Mouse (Mus musculus): Measurements from ENCODE around the gene Borcs6. TPM values are rescaled to one million over a fixed set of nuclear protein-coding genes. Genes with fewer than 3 reads are reported as not detected.

The Borcs6 gene
- total RNA-seq, 2 experiments from 2014 or later, result 2.9 to 3.1 TPM

Other genes with a start within 250 kb of the Borcs6 start
- 21.6 and 40.7 TPM in 2 replicates for gene Ndel1, start 187.9 kb upstream of the Borcs6 start, total RNA-seq (2015; ENCODE audit: low replicate concordance)
- 60.1 and 74.4 TPM in 2 replicates for gene Ndel1, start 187.9 kb upstream of the Borcs6 start, total RNA-seq (2017; ENCODE audit: low replicate concordance)
- not detected in 2 replicates for gene Rnf222, start 171.2 kb upstream of the Borcs6 start, total RNA-seq (2015; ENCODE audit: low replicate concordance)
- not detected in 2 replicates for gene Rnf222, start 171.2 kb upstream of the Borcs6 start, total RNA-seq (2017; ENCODE audit: low replicate concordance)
- gene Rpl26, start 158.1 kb upstream of the Borcs6 start, total RNA-seq (2015; ENCODE audit: low replicate concordance), result 896 and 989 TPM in 2 replicates
- gene Rpl26, start 158.1 kb upstream of the Borcs6 start, total RNA-seq (2017; ENCODE audit: low replicate concordance), result 751 and 992 TPM in 2 replicates
- gene Odf4, start 132.6 kb upstream of the Borcs6 start, total RNA-seq (2015; ENCODE audit: low replicate concordance), result not detected in 2 replicates
- gene Odf4, start 132.6 kb upstream of the Borcs6 start, total RNA-seq (2017; ENCODE audit: low replicate concordance), result not detected in 2 replicates
- gene Arhgef15, start 102.2 kb upstream of the Borcs6 start, total RNA-seq (2015; ENCODE audit: low replicate concordance), result not detected in 2 replicates
- not detected in 2 replicates for gene Arhgef15, start 102.2 kb upstream of the Borcs6 start, total RNA-seq (2017; ENCODE audit: low replicate concordance)
- gene Slc25a35, start 91.6 kb upstream of the Borcs6 start, total RNA-seq (2015; ENCODE audit: low replicate concordance), result 3.8 TPM in 1 of 2 replicates, not detected in the other
- 0.26 TPM in 1 of 2 replicates, not detected in the other for gene Slc25a35, start 91.6 kb upstream of the Borcs6 start, total RNA-seq (2017; ENCODE audit: low replicate concordance)
- 6.8 and 13.4 TPM in 2 replicates for gene Rangrf, start 84.5 kb upstream of the Borcs6 start, total RNA-seq (2015; ENCODE audit: low replicate concordance)
- gene Rangrf, start 84.5 kb upstream of the Borcs6 start, total RNA-seq (2017; ENCODE audit: low replicate concordance), result 2.7 TPM in 2 replicates
- gene Pfas, start 51.3 kb upstream of the Borcs6 start, total RNA-seq (2015; ENCODE audit: low replicate concordance), result 11.7 and 15.1 TPM in 2 replicates
- gene Pfas, start 51.3 kb upstream of the Borcs6 start, total RNA-seq (2017; ENCODE audit: low replicate concordance), result 16.1 and 23.4 TPM in 2 replicates
- 36.0 and 54.5 TPM in 2 replicates for gene Ctc1, start 43.8 kb upstream of the Borcs6 start, total RNA-seq (2015; ENCODE audit: low replicate concordance)
- 16.7 and 27.1 TPM in 2 replicates for gene Ctc1, start 43.8 kb upstream of the Borcs6 start, total RNA-seq (2017; ENCODE audit: low replicate concordance)
- gene Aurkb, start 14.1 kb upstream of the Borcs6 start, total RNA-seq (2015; ENCODE audit: low replicate concordance), result 328 and 403 TPM in 2 replicates
- gene Aurkb, start 14.1 kb upstream of the Borcs6 start, total RNA-seq (2017; ENCODE audit: low replicate concordance), result 422 and 478 TPM in 2 replicates
- gene Tmem107, start 11.1 kb downstream of the Borcs6 start, total RNA-seq (2015; ENCODE audit: low replicate concordance), result 21.6 and 27.7 TPM in 2 replicates
- gene Tmem107, start 11.1 kb downstream of the Borcs6 start, total RNA-seq (2017; ENCODE audit: low replicate concordance), result 12.5 and 12.6 TPM in 2 replicates
- gene Vamp2, start 28.8 kb downstream of the Borcs6 start, total RNA-seq (2015; ENCODE audit: low replicate concordance), result 94.1 and 114 TPM in 2 replicates
- gene Vamp2, start 28.8 kb downstream of the Borcs6 start, total RNA-seq (2017; ENCODE audit: low replicate concordance), result 18.2 and 31.1 TPM in 2 replicates
- 3.4 and 3.6 TPM in 2 replicates for gene Per1, start 35.5 kb downstream of the Borcs6 start, total RNA-seq (2015; ENCODE audit: low replicate concordance)
- gene Per1, start 35.5 kb downstream of the Borcs6 start, total RNA-seq (2017; ENCODE audit: low replicate concordance), result 3.3 and 7.6 TPM in 2 replicates
- not detected in 2 replicates for gene Hes7, start 60.7 kb downstream of the Borcs6 start, total RNA-seq (2015; ENCODE audit: low replicate concordance)
- gene Hes7, start 60.7 kb downstream of the Borcs6 start, total RNA-seq (2017; ENCODE audit: low replicate concordance), result not detected in 2 replicates
- gene 9130213A22Rik, start 62.9 kb downstream of the Borcs6 start, total RNA-seq (2015; ENCODE audit: low replicate concordance), result not detected in 2 replicates
- not detected in 2 replicates for gene 9130213A22Rik, start 62.9 kb downstream of the Borcs6 start, total RNA-seq (2017; ENCODE audit: low replicate concordance)
- gene Aloxe3, start 66.2 kb downstream of the Borcs6 start, total RNA-seq (2015; ENCODE audit: low replicate concordance), result not detected in 2 replicates
- gene Aloxe3, start 66.2 kb downstream of the Borcs6 start, total RNA-seq (2017; ENCODE audit: low replicate concordance), result 3.1 TPM in 1 of 2 replicates, not detected in the other
- not detected in 2 replicates for gene Alox12b, start 97.3 kb downstream of the Borcs6 start, total RNA-seq (2015; ENCODE audit: low replicate concordance)
- gene Alox12b, start 97.3 kb downstream of the Borcs6 start, total RNA-seq (2017; ENCODE audit: low replicate concordance), result not detected in 2 replicates
- gene Alox8, start 138.1 kb downstream of the Borcs6 start, total RNA-seq (2015; ENCODE audit: low replicate concordance), result not detected in 2 replicates
- not detected in 2 replicates for gene Alox8, start 138.1 kb downstream of the Borcs6 start, total RNA-seq (2017; ENCODE audit: low replicate concordance)
- 0.36 TPM in 1 of 2 replicates, not detected in the other for gene Gucy2e, start 177.3 kb downstream of the Borcs6 start, total RNA-seq (2015; ENCODE audit: low replicate concordance)
- gene Gucy2e, start 177.3 kb downstream of the Borcs6 start, total RNA-seq (2017; ENCODE audit: low replicate concordance), result not detected in 2 replicates

Data from erythroid progenitor cell, adult 5-6 weeks (primary cell).